Mouse (Mus musculus) adrenal gland, postnatal 14 days (tissue): ENCODE data around the gene Otos. TPM values are rescaled to one million over a fixed set of nuclear protein-coding genes. Genes with fewer than 3 reads are reported as not detected.
A peak's percentile ranks its signal among the peaks of the same experiment; 100 is the strongest.

Experiments used
- DNase-seq: peaks from one replicate; pipeline ENCODE4 v3.0.0; 2021; ENCODE audit warnings: mixed read lengths
- total RNA-seq: library from RNA; stranded (reverse); gene quantifications from 2 replicates; pipeline ENCODE4 v1.2.3, GENCODE M21; 2021

Otos gene
- total RNA-seq, 1 experiment from 2014 or later, result not detected

DNA sequence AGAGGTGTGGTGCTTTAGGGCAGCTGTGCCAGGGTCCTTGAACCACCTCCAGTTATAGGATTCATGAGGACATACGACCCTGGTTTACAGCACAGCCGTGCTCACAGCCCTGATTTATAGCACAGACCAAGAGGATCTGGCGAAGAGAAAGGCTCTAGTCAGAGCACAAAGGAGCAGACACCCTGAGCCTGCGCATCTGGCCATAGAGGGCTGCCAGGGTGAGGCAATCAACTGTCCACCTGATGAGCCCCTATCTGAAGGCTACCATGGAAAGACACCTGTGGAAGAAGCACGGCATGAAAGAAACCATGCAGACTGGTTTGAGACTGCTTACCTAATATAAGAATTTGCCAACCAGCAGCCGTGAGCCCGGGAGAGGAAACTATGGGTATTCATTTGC lies 2.0 kb downstream of the Otos start:
- DNase-seq, result no peak

DNA sequence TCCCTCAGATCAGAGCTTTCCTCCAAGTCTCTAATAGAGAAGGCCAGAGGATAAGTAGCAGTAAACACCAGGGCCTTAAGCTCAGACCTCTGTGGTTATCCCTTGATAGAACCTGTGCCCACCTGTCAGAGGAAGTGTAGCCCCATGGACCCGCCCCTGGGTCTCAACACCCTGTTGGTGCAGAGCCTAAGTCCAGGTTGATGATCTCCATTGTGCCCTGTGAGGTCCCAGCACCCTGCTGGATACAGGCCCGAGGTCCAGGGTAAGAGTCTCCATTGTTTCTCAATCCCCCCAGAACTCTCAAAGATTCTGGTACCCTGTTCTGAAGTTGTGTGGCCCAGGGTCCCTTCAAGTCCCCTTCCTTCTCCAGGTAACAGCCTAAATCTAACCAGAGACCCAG lies 2.5 kb downstream of the Otos start:
- DNase-seq, result no peak

DNA sequence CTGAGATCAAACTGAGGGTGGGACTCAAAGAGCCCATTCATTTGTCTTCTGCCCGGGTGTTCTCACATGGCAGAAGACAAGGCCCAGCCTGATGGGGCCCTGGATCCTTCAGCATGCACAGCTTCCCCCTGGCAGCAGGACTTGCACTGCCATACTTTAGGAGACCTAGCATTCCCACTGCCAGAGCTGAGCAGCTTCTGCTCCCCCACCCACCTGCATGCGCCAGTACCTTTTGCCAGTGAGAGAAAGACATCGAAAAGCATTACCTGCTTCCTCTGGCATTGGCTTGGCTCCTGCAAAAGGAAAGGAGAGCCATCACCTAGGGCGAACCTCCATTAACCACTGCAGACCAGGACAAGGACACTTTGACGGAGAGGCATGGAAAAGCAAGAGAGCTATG lies 3.7 kb downstream of the Otos start:
- no peak for DNase-seq

DNA sequence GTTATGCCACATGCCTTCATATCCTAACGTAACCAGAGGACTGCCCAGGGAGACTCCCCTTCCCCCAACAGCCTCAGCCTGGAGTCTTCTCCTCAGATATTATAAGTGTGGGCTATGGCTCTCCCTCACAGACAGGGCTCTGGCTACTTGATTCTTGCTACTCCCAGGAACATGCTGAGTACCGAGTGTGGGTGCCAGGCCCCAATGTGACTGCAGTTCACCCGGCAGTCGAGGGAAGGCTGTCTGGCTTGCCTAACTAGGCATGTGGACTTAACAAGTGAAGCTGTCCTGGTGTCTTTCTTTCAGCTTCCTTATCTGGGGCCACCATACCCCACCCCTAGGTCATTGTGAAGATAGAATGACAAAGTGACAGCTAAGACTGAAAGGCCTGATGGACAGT lies 5.0 kb downstream of the Otos start:
- no peak for DNase-seq

DNA sequence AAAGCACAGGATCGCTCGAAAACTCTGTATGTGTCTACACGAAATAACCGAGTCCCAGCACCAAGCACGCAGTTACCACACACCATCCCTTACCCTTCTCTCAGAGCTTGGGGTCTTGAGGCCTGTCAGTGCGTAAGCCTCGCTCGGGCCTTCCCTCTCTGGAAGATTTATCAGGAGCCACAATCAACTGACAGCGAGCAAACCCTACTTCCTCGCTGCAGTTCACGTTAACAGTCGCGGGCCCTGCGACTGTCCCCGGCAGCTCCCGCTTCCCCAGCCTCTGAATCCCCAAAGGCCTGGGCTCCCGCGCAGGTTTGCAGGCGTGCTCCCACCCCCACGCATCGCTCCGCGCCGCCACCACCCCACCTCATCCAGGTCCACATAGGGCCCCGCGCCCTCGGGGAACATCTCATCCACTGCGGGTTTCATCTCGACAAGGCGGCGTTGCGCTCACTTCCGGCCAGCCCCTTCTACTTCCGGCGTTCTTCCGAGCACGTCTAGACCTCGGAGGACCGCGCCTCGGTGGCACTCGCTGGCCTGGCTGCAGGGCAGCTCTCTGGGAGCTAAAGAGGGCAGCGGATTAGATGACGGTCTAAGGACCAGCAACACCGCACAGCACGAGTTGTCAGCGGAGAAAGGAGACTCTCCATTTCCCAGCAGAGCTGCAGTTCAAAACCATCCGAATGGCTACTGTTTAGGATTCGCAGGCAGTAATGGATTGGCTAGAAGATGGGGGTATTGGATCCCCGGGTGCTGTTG lies 6.9 kb downstream of the Otos start, which contains the start of gene Cops9:
TSS of gene Cops9 (minus strand) at position 472 of the 759 bp plus-strand sequence.
- peak; percentile 95 for DNase-seq

DNA sequence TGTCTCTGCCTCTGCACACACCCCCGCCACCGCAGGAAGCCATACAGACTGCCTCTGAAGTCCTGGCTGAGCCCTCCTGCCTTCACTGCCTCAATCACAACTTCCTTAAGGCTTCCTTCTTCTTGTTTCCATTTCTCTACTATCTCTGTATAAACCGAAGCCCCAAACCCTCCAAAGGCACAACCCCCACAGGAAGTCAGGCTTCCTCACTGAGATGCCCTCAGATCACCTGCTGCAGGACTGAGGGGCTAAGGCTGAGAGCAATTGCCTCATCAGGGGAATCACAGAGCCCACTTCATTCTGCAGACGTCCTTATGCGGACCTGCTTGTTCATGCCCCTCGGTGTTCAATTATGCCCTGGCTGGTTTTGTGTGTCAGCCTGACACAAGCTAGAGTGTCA lies 8.2 kb downstream of the Otos start:
- no peak for DNase-seq

DNA sequence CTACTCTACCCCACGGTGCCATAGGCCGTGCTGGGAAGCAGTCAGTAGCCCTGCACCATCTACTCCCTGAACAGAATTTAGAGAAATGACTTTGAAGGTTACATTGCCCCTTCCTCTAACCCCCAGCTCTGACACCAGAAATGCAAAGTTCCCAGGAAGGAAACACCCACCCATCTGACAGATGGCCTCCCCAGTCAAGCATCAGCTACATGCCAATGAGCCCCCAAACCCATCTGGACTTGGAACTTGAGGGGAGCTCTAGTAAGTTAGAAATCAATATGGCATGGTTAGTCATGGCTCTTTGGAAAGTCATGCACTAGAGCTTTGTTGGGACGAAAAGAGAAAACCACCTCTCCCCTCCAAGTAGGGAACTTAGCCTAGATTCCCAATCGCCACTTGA lies 9.9 kb downstream of the Otos start:
- DNase-seq, result no peak

DNA sequence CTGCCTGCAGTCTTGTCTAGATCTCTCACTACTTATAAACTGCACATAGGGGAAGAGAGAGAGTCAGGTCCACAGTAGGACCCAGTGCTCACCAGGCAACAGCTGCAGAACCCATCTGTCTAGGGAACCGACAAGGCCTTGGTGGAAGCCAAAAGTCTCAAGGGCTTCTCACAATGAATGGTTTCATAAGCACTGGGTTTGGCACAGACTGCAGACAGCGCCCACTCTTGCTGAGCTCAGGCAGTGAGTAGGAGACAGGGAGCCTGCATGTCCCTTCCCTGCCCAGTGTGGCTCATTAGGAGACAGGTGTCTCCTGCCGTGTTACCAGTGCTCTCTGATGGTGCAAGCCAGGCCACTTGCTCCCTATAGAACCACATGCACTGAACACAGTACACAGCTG lies 10.5 kb downstream of the Otos start:
- peak; percentile 79 for DNase-seq

DNA sequence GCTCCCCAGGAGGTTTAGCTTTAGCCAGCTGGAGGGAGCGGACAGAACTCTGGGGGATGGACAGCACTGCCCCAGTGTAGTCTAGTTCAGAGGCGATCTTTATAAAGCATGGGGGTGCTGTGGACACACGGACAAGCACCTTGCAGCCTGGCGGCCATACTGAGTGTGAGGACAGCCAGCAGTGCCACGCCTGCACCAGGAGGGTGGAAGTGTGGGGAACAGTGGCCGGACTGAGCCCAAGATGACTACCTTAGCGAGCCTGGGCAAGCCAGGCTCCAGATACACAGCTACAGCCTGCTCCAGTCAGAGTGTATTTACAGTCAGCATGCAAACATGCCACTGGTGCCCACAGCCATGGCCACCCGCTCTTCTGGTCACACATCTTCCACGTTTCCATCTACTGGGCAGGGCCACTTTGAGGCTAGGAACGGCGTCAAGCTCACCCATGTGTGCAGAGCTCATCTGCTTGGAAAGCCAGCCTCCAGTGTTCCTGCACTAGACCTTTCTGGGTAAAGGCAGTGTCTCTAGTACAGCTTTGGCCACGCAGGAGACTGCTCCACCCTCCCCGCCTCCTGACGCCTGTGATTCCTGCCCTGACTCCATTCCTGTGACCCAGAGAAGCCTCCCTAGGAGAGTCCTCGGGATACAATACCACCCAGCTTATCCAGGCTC lies 11.0 kb downstream of the Otos start:
- DNase-seq, result no peak

DNA sequence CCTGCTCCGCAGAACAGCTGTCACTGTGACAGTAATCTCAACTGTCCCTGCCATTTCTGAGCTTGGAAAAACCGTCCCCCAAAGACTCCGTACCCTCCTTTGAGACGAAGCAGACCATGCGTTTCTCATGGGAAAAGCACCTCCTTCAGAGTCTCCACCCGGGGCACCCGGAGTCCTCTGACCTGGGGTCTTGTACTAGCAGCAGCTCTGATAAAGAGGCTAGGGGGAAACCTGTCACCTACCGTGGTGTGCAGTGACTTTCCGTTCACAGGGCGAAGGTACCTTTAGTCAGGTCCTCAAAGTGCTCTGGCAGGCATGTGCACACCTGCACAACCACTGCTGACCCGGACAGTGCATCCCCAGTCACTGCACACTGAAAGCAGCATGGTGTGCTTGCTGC lies 12.0 kb downstream of the Otos start:
- DNase-seq, result no peak

DNA sequence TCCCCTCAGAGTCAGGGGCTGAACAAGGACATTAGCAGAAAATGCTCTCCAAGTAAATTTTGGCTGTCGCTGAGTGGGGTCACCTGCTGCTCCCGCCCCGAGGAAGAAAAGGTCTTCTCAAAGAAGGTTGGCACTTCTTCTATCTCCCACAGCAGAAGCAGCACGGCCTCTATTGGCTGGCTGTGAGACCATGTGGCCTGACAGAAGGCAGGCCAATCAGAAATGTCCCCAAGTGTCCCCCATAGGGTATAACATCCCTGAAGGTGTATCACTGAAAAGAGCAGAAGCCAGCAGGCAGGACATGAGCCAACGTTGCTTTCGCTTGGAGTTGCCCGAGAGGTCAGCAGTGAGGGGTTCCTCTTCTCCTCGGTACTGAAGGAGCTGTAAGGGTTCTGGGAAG lies 12.6 kb downstream of the Otos start:
- DNase-seq, result no peak

DNA sequence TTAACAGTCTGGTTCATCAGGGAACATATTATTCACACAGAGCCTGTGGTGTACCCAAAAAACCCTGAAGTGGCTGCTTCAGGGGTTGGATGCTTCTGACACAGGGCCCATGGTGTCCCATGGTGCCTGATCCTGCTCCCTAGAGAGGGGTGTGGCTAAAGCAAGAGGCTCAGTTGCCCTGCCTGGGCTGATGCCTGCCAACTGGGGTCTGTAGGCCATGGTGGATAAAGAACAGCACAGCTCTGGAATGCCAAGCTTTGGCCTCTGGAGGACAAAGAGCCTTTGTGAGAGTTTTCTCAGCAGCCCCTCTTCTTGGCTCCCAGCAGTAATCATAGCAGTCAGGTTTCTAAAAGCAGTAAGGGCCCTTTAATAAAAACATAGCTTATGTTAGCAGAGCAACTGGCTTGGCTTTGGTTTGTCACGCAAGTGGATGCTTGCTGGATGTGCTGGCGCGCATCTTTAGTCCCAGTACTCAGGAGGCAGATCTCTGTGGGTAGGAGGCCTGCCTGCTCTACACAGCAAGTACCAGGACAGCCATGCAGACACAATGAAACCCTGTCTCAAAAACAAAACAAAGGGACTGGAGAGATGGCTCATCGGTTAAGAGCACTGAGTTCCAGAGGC lies 13.6 kb downstream of the Otos start:
- no peak for DNase-seq

DNA sequence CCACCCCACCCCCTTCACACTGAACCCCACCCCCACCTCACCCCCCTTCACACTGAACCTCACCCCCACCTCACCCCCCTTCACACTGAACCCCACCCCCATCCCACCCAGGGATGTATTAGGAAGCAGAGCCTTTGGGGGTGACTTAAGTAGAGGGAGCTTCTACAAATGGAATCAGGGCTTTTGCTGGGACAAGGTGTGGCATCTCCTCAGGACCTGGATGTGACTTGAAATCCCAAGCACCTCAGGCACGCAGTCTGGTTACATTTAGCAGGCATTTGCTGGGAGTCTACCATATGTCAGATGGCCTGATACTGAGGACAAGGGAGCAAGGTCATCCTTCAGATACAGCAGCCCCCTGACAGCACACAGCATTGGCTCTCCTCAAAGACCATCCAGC lies 14.1 kb downstream of the Otos start:
- no peak for DNase-seq

DNA sequence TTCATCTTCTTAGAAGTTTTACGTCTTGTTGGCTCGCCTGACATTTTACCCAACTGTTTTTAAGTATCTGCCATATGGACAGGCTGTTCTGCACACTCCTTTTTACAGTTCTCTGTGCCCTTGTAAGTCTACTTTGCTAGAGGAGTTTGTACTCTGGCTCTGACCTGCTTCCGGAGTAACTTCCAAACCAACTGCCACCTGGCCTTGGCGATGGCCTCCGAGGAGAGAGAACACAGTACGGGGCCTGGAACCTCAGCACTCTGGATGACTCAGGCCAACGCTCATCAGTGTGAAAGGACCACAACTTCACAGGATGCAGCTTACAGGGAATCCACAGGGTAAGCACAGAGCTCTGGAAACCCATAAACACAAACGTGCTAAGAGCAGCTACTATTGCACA lies 14.9 kb downstream of the Otos start:
- DNase-seq, result peak; percentile 54

DNA sequence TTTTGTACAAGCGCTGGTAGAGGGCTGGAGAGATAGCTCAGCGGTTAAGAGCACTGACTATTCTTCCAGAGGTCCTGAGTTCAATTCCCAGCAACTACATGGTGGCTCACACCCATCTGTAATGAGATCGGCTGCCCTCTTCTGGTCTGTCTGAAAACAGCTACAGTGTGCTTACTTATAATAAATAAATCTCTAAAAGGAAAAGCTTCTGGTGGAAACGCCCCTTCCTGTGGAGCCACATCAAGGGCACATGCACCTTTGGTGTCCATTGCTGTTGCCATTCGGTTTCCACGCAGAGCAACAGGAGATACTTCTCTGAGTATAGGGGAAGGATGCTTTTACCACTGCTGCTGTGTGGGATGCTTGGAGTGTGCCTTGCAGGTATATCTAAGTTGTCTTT lies 15.7 kb downstream of the Otos start:
- no peak for DNase-seq

DNA sequence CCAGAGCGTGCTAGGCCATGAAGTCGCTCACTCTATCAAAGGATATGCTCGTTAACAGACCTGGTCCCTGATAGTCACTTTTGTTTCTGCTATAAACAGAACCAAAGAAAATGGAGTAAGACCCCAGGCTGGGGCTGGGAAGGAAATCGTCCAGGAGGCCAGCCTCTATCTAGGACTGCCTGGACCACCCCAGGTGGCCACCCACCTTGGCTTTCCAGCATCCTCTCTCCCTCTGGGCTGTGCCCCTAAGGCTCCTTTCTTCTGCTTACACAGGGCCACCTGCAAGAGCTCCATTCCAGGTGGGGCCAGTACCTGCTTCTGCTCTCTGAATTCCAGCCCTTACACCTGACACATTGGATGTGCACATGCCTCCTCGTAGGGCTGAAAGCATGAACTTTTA lies 16.4 kb downstream of the Otos start:
- no peak for DNase-seq

DNA sequence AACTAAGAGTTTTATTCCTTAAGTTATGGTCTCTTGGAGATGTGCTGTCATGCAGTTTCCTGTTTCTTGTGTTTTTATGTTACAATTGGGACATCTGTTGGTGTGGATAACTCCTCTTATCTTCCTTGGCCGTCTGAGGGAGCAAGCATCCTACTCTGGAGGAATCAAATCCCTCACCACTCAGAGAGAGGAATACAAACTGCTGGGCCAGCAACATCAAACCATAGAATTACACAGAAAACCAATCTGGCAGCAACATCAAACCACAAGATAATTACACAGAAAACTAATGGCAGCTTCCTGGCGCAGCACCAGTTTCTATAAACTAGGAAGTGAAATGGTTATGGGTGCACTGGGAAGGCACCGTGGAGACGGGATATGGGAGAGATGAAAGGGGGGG lies 20.4 kb downstream of the Otos start:
- DNase-seq, result no peak

DNA sequence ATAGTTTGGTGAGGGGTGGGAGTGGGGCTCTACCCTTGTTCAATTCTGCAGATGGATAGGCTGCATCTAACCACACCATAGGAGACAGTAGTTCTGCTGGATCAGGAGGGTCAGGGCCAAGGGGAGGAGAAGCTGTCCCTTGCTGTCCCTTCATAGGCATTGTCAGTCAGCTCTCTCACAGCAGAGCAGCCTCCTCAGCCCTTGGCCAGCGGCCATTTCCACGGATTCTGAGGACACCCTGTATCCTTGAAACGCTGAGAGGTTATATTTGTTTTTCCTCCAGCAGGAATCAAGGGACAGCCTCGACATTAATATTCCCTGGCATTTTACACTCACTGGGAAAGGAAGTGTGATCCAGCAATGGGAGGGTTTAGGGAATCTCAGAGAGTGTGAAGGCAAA lies 30.3 kb downstream of the Otos start:
- peak; percentile 91 for DNase-seq

DNA sequence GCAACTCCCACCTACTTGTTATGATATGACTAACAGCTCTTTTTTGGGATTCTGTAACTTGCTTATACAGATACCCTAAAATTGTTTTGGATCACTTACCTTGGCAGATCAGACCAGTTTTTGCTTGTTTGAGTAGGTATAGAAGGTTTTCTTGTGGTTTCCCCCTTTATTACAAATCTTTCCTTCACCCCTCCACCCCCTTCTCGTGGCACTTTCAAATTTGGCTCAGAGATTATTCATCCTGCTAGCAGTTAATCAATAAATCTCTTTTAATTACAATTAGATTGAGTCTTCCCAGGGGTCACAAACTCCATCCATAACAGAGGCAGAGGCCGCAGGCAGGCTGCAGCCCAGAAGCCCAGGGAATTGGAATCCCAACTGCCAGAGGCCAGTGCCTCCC lies 31.2 kb downstream of the Otos start, which contains the start of gene Olfr12:
TSS of gene Olfr12 (plus strand) at position 301 of the 400 bp plus-strand sequence.
- DNase-seq, result no peak

DNA sequence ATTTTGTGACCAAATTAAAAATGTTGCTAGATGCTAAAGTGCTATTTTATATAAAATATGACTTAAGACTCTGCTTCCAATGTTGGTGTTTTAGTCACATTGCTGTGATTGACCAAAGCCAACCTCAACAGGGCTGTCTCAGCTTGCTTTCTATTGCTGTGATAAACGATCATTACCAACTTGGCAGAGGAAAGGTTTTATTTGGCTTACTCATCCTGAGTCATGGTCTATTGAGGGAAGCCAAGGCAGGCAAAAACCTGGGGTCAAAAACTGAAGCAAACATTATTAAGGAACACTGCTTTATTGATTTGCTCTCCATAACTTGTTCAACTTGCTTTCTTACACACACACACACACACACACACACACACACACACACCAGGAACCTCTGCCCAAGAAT lies 32.6 kb downstream of the Otos start:
- DNase-seq, result no peak

DNA sequence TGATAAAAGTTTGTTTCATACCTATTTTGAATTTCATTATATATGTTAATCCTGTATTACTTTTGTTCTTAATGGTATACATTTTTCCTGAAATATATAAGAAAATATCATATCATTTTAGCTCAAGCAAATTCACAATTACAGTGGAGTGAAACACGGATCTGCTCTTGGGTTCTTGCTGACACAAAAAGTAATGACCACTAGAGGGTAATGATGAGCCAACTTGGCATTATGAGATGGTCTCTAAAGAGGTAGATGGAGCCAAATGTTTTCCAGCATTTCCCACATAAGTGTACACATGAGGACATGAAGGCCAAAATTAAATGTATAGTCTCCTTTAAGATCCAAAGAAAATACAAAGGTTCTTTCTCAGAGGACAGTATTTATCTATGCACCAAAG lies 34.1 kb downstream of the Otos start:
- peak; percentile 21 for DNase-seq

DNA sequence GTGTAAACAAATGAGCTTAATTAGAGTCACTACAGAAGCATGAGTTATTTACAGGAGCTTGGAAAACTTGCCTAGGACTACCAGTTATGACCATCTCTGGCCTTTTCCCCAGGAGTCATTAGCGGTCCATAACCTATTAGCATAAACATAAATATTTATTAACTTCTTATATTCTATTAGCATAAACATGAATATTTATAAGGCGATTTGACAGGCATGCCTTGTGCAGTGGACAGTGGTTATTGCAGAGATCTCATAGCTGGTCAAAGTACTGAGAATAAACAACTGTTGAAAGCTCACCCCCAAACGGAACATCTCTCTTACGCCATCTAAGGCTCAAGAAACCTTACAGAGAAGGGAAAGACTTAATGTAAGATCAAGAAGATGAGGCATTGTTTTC lies 35.5 kb downstream of the Otos start:
- no peak for DNase-seq

DNA sequence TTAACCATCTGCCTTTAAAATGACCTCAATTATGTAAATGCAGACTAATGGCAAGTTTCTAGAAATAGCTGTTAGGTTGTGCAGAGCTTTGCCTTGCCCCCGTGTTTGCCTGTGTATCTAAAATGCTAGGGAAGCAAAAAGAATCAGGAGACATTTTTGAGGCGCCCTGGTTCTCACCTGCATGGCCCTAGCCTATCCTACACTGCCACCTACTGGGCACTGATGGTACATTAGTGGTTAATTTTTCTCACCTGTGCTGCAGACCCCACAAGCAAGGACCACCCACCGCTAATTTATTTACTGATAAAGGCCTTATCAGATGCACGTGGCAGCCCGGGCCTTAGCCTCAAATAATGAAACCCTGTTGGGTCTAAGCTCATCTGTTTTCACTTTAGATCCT lies 37.6 kb downstream of the Otos start:
- peak; percentile 63 for DNase-seq

DNA sequence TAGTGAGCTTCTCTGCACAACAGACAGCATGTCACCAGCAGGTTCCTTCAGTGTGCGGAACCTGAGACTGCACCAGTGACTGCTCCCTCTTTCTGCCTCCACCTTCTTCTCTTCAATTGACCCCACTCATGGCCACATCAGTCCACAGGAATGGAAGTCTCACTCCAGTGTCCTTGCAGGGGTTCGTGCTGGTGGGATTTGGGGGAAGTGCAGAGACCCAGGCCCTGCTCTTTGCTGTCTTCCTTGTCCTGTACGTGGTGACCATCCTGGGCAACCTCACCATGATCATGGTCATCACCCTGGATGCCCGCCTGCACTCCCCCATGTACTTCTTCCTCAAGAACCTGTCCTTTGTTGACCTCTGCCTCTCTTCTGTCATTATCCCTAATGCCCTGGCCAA lies 40.9 kb downstream of the Otos start:
- no peak for DNase-seq
